Comparison of ENCODE assay signal across 9 mouse cellular contexts in genomic region chr10:57000892-57001722, GRCm38 (mm10).
A peak's percentile ranks its signal among the peaks of the same experiment; 100 is the strongest.
DNase-seq lines count a peak whose midpoint lies in the region; ATAC-seq and TF ChIP-seq lines count a peak whose summit lies in the region.
"Had no signal": no experiment of that assay in that cellular context is flagged by ENCODE, and none has a peak within 500 bp of the region (broad histone marks: within the 10 kb centered on the region; RNA-seq: fewer than 3 reads in every experiment).

No protein-coding gene starts in this region.

- peak; percentile 47 for ATAC-seq in CD4-positive, CD25-positive, alpha-beta regulatory T cell, adult 4 months
- ATAC-seq in embryonic facial prominence, embryonic 14.5 days (ENCODE audit: low read depth): peak; percentile 86
- peak; percentile 45 for ATAC-seq in heart, embryonic 16.5 days (replicated peaks; ENCODE audit: extremely low read depth, insufficient read depth, low FRiP score)
- ATAC-seq in liver, embryonic 11.5 days (replicated peaks; ENCODE audit: low FRiP score): peak; percentile 51
- peak; percentile 79 for ATAC-seq in neural tube, embryonic 11.5 days (ENCODE audit: insufficient read depth, low FRiP score, low TSS enrichment)

- no peak overlapping the region for H3K4me3 ChIP-seq in bone marrow, adult 2 months (replicated peaks; ENCODE audit: control insufficient read depth, low read depth, low read length)
- peak overlapping the region; percentile 16; the same call in 1 of the 2 replicates for H3K4me3 ChIP-seq in embryonic facial prominence, embryonic 14.5 days (ENCODE audit: low read depth, low read length)
- H3K4me3 ChIP-seq in heart, embryonic 16.5 days (ENCODE audit: low read length): no peak overlapping the region
- no peak overlapping the region for H3K4me3 ChIP-seq in liver, embryonic 11.5 days (ENCODE audit: low read depth, low read length)
- H3K4me3 ChIP-seq in neural tube, embryonic 11.5 days (ENCODE audit: low read depth, low read length): no peak overlapping the region
- H3K4me3 ChIP-seq: erythroblast, embryonic 14.5 days had no signal

- no peak overlapping the region for H3K9ac ChIP-seq in embryonic facial prominence, embryonic 14.5 days (ENCODE audit: low read depth, low read length)
- H3K9ac ChIP-seq in heart, embryonic 16.5 days (ENCODE audit: low read length): peak overlapping the region; percentile 18; the same call in 1 of the 2 replicates
- no peak overlapping the region for H3K9ac ChIP-seq in liver, embryonic 11.5 days (ENCODE audit: low read depth, low read length)
- no peak overlapping the region for H3K9ac ChIP-seq in neural tube, embryonic 11.5 days (ENCODE audit: low read length)

- 0 out of 2 replicates have a peak, but pooled peaks have one; percentile 23 for TF ChIP-seq CTCF in bone marrow, adult 2 months (IDR thresholded peaks at IDR 0.05; ENCODE audit: control insufficient read depth, insufficient read depth, low read length)

- peak; percentile 85 for DNase-seq in embryonic facial prominence, embryonic 14.5 days (ENCODE audit: low spot score)
- peak; percentile 50 for DNase-seq in kidney, postnatal 10 days
- peak; percentile 33 for DNase-seq in liver, embryonic 11.5 days (ENCODE audit: low spot score)
- DNase-seq in neural tube, embryonic 11.5 days (ENCODE audit: low spot score): peak; percentile 57
- DNase-seq in thymus, postnatal 14 days: peak; percentile 12

- peak overlapping the region; percentile 42 for H3K4me2 ChIP-seq in embryonic facial prominence, embryonic 14.5 days (ENCODE audit: low read depth, low read length)
- peak overlapping the region; percentile 33 for H3K4me2 ChIP-seq in heart, embryonic 16.5 days (ENCODE audit: low read depth, low read length)
- H3K4me2 ChIP-seq in liver, embryonic 11.5 days: no peak overlapping the region
- H3K4me2 ChIP-seq in neural tube, embryonic 11.5 days (ENCODE audit: low read depth): peak overlapping the region; percentile 27

- no peaks in the 10 kb centered on the region for H3K4me1 ChIP-seq in bone marrow, adult 2 months (ENCODE audit: control insufficient read depth, insufficient read depth, low read length)
- peaks cover 3% of the 10 kb centered on the region; the same call in 1 of the 2 replicates for H3K4me1 ChIP-seq in embryonic facial prominence, embryonic 14.5 days (ENCODE audit: control insufficient read depth, insufficient read depth, low read length)
- H3K4me1 ChIP-seq in heart, embryonic 16.5 days (ENCODE audit: control insufficient read depth, insufficient read depth, low read length): no peaks in the 10 kb centered on the region
- H3K4me1 ChIP-seq in liver, embryonic 11.5 days (replicated peaks; ENCODE audit: control insufficient read depth, insufficient read depth, low read length): no peaks in the 10 kb centered on the region
- no peaks in the 10 kb centered on the region for H3K4me1 ChIP-seq in neural tube, embryonic 11.5 days (ENCODE audit: control insufficient read depth, insufficient read depth, low read length)

- H3K9me3 ChIP-seq in embryonic facial prominence, embryonic 14.5 days (ENCODE audit: control insufficient read depth, low read length): no peaks in the 10 kb centered on the region
- no peaks in the 10 kb centered on the region for H3K9me3 ChIP-seq in heart, embryonic 16.5 days (replicated peaks; ENCODE audit: control insufficient read depth, low read length)
- no peaks in the 10 kb centered on the region for H3K9me3 ChIP-seq in liver, embryonic 11.5 days (ENCODE audit: control insufficient read depth, low read length)
- no peaks in the 10 kb centered on the region for H3K9me3 ChIP-seq in neural tube, embryonic 11.5 days (ENCODE audit: control insufficient read depth, low read length)

- 20% methylated on average over 16 of the region's 16 CpGs for WGBS in bone marrow, adult 2 months
- WGBS in embryonic facial prominence, embryonic 14.5 days: 17% methylated on average over 16 of the region's 16 CpGs
- WGBS in heart, embryonic 16.5 days: 24% methylated on average over 16 of the region's 16 CpGs
- WGBS in liver, embryonic 11.5 days: 26% methylated on average over 16 of the region's 16 CpGs
- 25% methylated on average over 16 of the region's 16 CpGs for WGBS in neural tube, embryonic 11.5 days

- H3K27me3 ChIP-seq in embryonic facial prominence, embryonic 14.5 days (replicated peaks; ENCODE audit: control insufficient read depth, insufficient read depth, low read length): no peaks in the 10 kb centered on the region
- no peaks in the 10 kb centered on the region for H3K27me3 ChIP-seq in heart, embryonic 16.5 days (ENCODE audit: control insufficient read depth, insufficient read depth, low read length)
- no peaks in the 10 kb centered on the region for H3K27me3 ChIP-seq in liver, embryonic 11.5 days (replicated peaks; ENCODE audit: control insufficient read depth, insufficient read depth, low read length)
- no peaks in the 10 kb centered on the region for H3K27me3 ChIP-seq in neural tube, embryonic 11.5 days (ENCODE audit: control insufficient read depth, insufficient read depth, low read length)

- no peaks in the 10 kb centered on the region for H3K36me3 ChIP-seq in embryonic facial prominence, embryonic 14.5 days (ENCODE audit: control insufficient read depth, insufficient read depth, low read length)
- H3K36me3 ChIP-seq in heart, embryonic 16.5 days (ENCODE audit: control insufficient read depth, insufficient read depth): no peaks in the 10 kb centered on the region
- H3K36me3 ChIP-seq in liver, embryonic 11.5 days (ENCODE audit: control insufficient read depth, insufficient read depth, low read length): no peaks in the 10 kb centered on the region
- no peaks in the 10 kb centered on the region for H3K36me3 ChIP-seq in neural tube, embryonic 11.5 days (ENCODE audit: control insufficient read depth, insufficient read depth, low read length)

- TF ChIP-seq POLR2A in bone marrow, adult 2 months (IDR thresholded peaks at IDR 0.05; ENCODE audit: borderline replicate concordance, control insufficient read depth, low read depth, low read length): no peak

- H3K27ac ChIP-seq in bone marrow, adult 2 months (ENCODE audit: control insufficient read depth, insufficient read depth, low read depth, low read length, poor library complexity): no peak overlapping the region
- no peak overlapping the region for H3K27ac ChIP-seq in embryonic facial prominence, embryonic 14.5 days (replicated peaks; ENCODE audit: low read depth, low read length)
- H3K27ac ChIP-seq in heart, embryonic 16.5 days (ENCODE audit: low read length): no peak overlapping the region
- H3K27ac ChIP-seq in liver, embryonic 11.5 days (ENCODE audit: low read depth, low read length): no peak overlapping the region
- H3K27ac ChIP-seq in neural tube, embryonic 11.5 days (ENCODE audit: low read depth, low read length): no peak overlapping the region

Comparison
In these comparisons a context has a peak if more than half of its experiments do, and no peak if none do; other contexts are left out.
1. DNase-seq: peak in every context shown above with its lines; median percentile 85 in embryonic facial prominence, embryonic 14.5 days; 57 in neural tube, embryonic 11.5 days; 50 in kidney, postnatal 10 days; 33 in liver, embryonic 11.5 days; 12 in thymus, postnatal 14 days.